Mouse (Mus musculus) heart, embryonic 14.5 days (tissue): ENCODE measurements around the gene Cdkn2aip. TPM values are rescaled to one million over a fixed set of nuclear protein-coding genes. Genes with fewer than 3 reads are reported as not detected.

ENCODE experiments used
- ATAC-seq: fragments of 200-750 bp; cut with Nextera tagmentation; 2 replicates; pipeline ENCODE4 v1.8.0; 2017; ENCODE audit warnings: low read depth, moderate TSS enrichment; ENCODE audit not compliant: insufficient number of reproducible peaks, insufficient read depth, low FRiP score
- H3K27ac ChIP-seq, 2 experiments: fragments of 200-500 bp in 1 of 2; fragments of 300-500 bp in 1 of 2; sonication (generic) in 1 of 2; replicated peaks in 1 of 2; 2 replicates each; pipeline ENCODE4 v1.5.1; 2012 to 2014; ENCODE audit warnings: low read depth in 2 of 2, low read length in 2 of 2, control low read depth in 1 of 2, mild to moderate bottlenecking in 1 of 2, mixed read lengths in 1 of 2; ENCODE audit not compliant: control insufficient read depth in 1 of 2, insufficient read depth in 1 of 2
- H3K27me3 ChIP-seq: fragments of 300-500 bp; sonication (generic); 2 replicates; pipeline ENCODE4 v1.6.1; 2014; ENCODE audit warnings: mild to moderate bottlenecking, low read length, control low read depth; ENCODE audit not compliant: control insufficient read depth, insufficient read depth
- H3K36me3 ChIP-seq: fragments of 300-500 bp; sonication (generic); 2 replicates; pipeline ENCODE4 v1.6.1; 2014; ENCODE audit warnings: mild to moderate bottlenecking, control low read depth, low read length, mixed read lengths; ENCODE audit not compliant: control insufficient read depth, insufficient read depth
- H3K4me1 ChIP-seq, 2 experiments: fragments of 200-500 bp in 1 of 2; fragments of 300-500 bp in 1 of 2; sonication (generic) in 1 of 2; 2 replicates each; pipeline ENCODE4 v1.6.1; 2012 to 2014; ENCODE audit warnings: low read length in 2 of 2, control low read depth in 1 of 2, mixed read lengths in 1 of 2; ENCODE audit not compliant: control insufficient read depth in 2 of 2, insufficient read depth in 2 of 2
- H3K4me2 ChIP-seq: fragments of 300-500 bp; sonication (generic); 2 replicates; pipeline ENCODE4 v1.6.1; 2014; ENCODE audit warnings: mild to moderate bottlenecking, low read length
- H3K4me3 ChIP-seq, 2 experiments: fragments of 200-500 bp in 1 of 2; fragments of 300-500 bp in 1 of 2; sonication (generic) in 1 of 2; 2 replicates each; pipeline ENCODE4 v1.5.1; 2012 to 2014; ENCODE audit warnings: low read length in 2 of 2, mild to moderate bottlenecking in 2 of 2, control low read depth in 1 of 2, low read depth in 1 of 2, moderate library complexity in 1 of 2; ENCODE audit not compliant: control insufficient read depth in 1 of 2, insufficient read depth in 1 of 2
- H3K9ac ChIP-seq: fragments of 300-500 bp; sonication (generic); 2 replicates; pipeline ENCODE4 v1.6.1; 2014; ENCODE audit warnings: mild to moderate bottlenecking, low read length
- H3K9me3 ChIP-seq: fragments of 300-500 bp; sonication (generic); 2 replicates; pipeline ENCODE4 v1.6.1; 2016; ENCODE audit warnings: low read length, control low read depth; ENCODE audit not compliant: control insufficient read depth
- WGBS: fragments of 180-500 bp; shearing (Covaris S2); extraction: QIAGEN DNeasy Blood & Tissue Kit; methylation state at CpG from one replicate; pipeline ENCODE4 v1.1.7; 2014; 5-methylcytosine and 5-hydroxymethylcytosine counted together
- polyA plus RNA-seq: library from polyadenylated mRNA; unstranded; fragments of >200 nt; fragmentation: Nextera tagmentation; extraction: Ambion mirVana; gene quantifications from 2 replicates; pipeline ENCODE4 v1.2.1, GENCODE M21; 2014

The Cdkn2aip gene
- polyA plus RNA-seq, 1 experiment from 2014 or later, result 15.8 TPM

- no peak overlapping the region for H3K4me2 ChIP-seq
- no peak overlapping the region for H3K27ac ChIP-seq
- no peak overlapping the region for H3K9ac ChIP-seq
- H3K4me3 ChIP-seq, result no peak overlapping the region
- no peaks in the 10 kb centered on the region for H3K4me1 ChIP-seq
- no peaks in the 10 kb centered on the region for H3K27me3 ChIP-seq
- no peaks in the 10 kb centered on the region for H3K9me3 ChIP-seq
- WGBS, result 43% methylated on average over 6 of the region's 6 CpGs
- no peaks in the 10 kb centered on the region for H3K36me3 ChIP-seq
- ATAC-seq, result no peak
Measured at GRCm38 (mm10) chr8:47726945-47727344, 13.2 kb upstream of the Cdkn2aip start.

GRCm38 (mm10) chr8:47721609-47722008 lies 7.9 kb upstream of the Cdkn2aip start:
- peaks cover 0 to 3% of the 10 kb centered on the region in 2 experiments; a peak in 2 of 4 replicates for H3K4me1 ChIP-seq
- no peak overlapping the region for H3K9ac ChIP-seq
- H3K27me3 ChIP-seq, result no peaks in the 10 kb centered on the region
- no peaks in the 10 kb centered on the region for H3K36me3 ChIP-seq
- no peak overlapping the region for H3K4me3 ChIP-seq
- H3K9me3 ChIP-seq, result no peaks in the 10 kb centered on the region
- H3K4me2 ChIP-seq, result no peak overlapping the region
- WGBS, result 57% methylated on average over 4 of the region's 4 CpGs
- ATAC-seq, result no peak
- H3K27ac ChIP-seq, result no peak overlapping the region

- ATAC-seq, result no peak
- Histone ChIP-seq H3K4me1 (peaks cover 3 to 4% of the 10 kb centered on the region in 2 experiments; a peak in 3 of 4 replicates), H3K9ac (no peak overlapping the region), H3K27me3 (no peaks in the 10 kb centered on the region), H3K4me3 (peak overlapping the region in 1 of 2 experiments; percentile 14; a peak in 1 of 4 replicates), H3K27ac (no peak overlapping the region), H3K4me2 (peak overlapping the region; percentile 50), H3K9me3 (no peaks in the 10 kb centered on the region), H3K36me3 (no peaks in the 10 kb centered on the region)
- 13% methylated on average over 11 of the region's 11 CpGs for WGBS
Measured at GRCm38 (mm10) chr8:47718641-47719040, 4.9 kb upstream of the Cdkn2aip start.

GRCm38 (mm10) chr8:47713171-47713663 lies 515 bp downstream of the Cdkn2aip start:
- Histone ChIP-seq H3K4me1 (peaks cover 4 to 5% of the 10 kb centered on the region in 2 experiments; a peak in 2 of 4 replicates), H3K4me3 (peak overlapping the region; percentile 85 to 92), H3K27me3 (no peaks in the 10 kb centered on the region), H3K9me3 (no peaks in the 10 kb centered on the region), H3K27ac (peak overlapping the region; percentile 91), H3K9ac (peak overlapping the region; percentile 91), H3K36me3 (peaks cover 26% of the 10 kb centered on the region), H3K4me2 (peak overlapping the region; percentile 92)
- ATAC-seq, result peak; percentile 27
- WGBS, result under 1% methylated on average over 44 of the region's 44 CpGs

- no peak for ATAC-seq
- peaks cover 43% of the 10 kb centered on the region for H3K36me3 ChIP-seq
- no peak overlapping the region for H3K4me3 ChIP-seq
- no peak overlapping the region for H3K9ac ChIP-seq
- H3K4me2 ChIP-seq, result no peak overlapping the region
- no peaks in the 10 kb centered on the region for H3K27me3 ChIP-seq
- no peak overlapping the region for H3K27ac ChIP-seq
- H3K4me1 ChIP-seq, result peaks cover 0 to 5% of the 10 kb centered on the region in 2 experiments; a peak in 1 of 4 replicates
- H3K9me3 ChIP-seq, result no peaks in the 10 kb centered on the region
- 91% methylated on average over 5 of the region's 5 CpGs for WGBS
Measured at GRCm38 (mm10) chr8:47708106-47708505, 5.6 kb downstream of the Cdkn2aip start.

- no peak for ATAC-seq
- WGBS, result 82% methylated on average over 8 of the region's 8 CpGs
Measured at GRCm38 (mm10) chr8:47706746-47707145, 7.0 kb downstream of the Cdkn2aip start.

GRCm38 (mm10) chr8:47702333-47702732 lies 11.4 kb downstream of the Cdkn2aip start:
- ATAC-seq, result no peak
- Histone ChIP-seq H3K4me3 (no peak overlapping the region), H3K4me2 (no peak overlapping the region), H3K9me3 (no peaks in the 10 kb centered on the region), H3K4me1 (no peaks in the 10 kb centered on the region), H3K27ac (no peak overlapping the region), H3K9ac (no peak overlapping the region), H3K36me3 (peaks cover 11% of the 10 kb centered on the region; the same call in 1 of the 2 replicates), H3K27me3 (no peaks in the 10 kb centered on the region)
- 35% methylated on average over 1 of the region's 1 CpGs for WGBS

More at GRCm38 (mm10) chr8:47706746-47707145, 7.0 kb downstream of the Cdkn2aip start:
- H3K9me3 ChIP-seq, result no peaks in the 10 kb centered on the region
- peaks cover 38% of the 10 kb centered on the region for H3K36me3 ChIP-seq
- H3K27me3 ChIP-seq, result no peaks in the 10 kb centered on the region
- H3K4me1 ChIP-seq, result no peaks in the 10 kb centered on the region
- H3K27ac ChIP-seq, result no peak overlapping the region
- no peak overlapping the region for H3K9ac ChIP-seq
- no peak overlapping the region for H3K4me3 ChIP-seq
- no peak overlapping the region for H3K4me2 ChIP-seq

- Histone ChIP-seq H3K4me1 (no peaks in the 10 kb centered on the region), H3K4me2 (no peak overlapping the region), H3K9ac (no peak overlapping the region), H3K36me3 (no peaks in the 10 kb centered on the region), H3K4me3 (no peak overlapping the region), H3K27me3 (no peaks in the 10 kb centered on the region), H3K27ac (no peak overlapping the region), H3K9me3 (no peaks in the 10 kb centered on the region)
- no peak for ATAC-seq
- WGBS, result 46% methylated on average over 1 of the region's 1 CpGs
Measured at GRCm38 (mm10) chr8:47697696-47698095, 16.0 kb downstream of the Cdkn2aip start.
